Mouse (Mus musculus): ENCODE measurements around the gene Zfp455. TPM values are rescaled to one million over a fixed set of nuclear protein-coding genes. Genes with fewer than 3 reads are reported as not detected.
"Not testable (repeated sequence)": the region's sequence is repeated elsewhere in the genome, so short reads cannot be mapped to it uniquely, and the experiment has no call there.

The Zfp455 gene
- total RNA-seq (2021) = under 1 TPM; 0.92 to 0.98 TPM

- peak; percentile 51 for DNase-seq
Observed at GRCm38 (mm10) chr13:67194340-67194894, at the start of gene Zfp455. Zfp455 (plus strand) TSS chr13:67194506.

GRCm38 (mm10) chr13:67166122-67166521 lies 28.2 kb upstream of the Zfp455 start:
- DNase-seq = not testable (repeated sequence)

GRCm38 (mm10) chr13:67172991-67173722 lies 21.1 kb upstream of the Zfp455 start, which contains the start of gene Rsl1:
Rsl1 (plus strand) TSS chr13:67173182.
- peak; percentile 72 for DNase-seq

GRCm38 (mm10) chr13:67173723-67174055 lies 20.6 kb upstream of the Zfp455 start:
- no peak for DNase-seq

GRCm38 (mm10) chr13:67201656-67202055 lies 7.3 kb downstream of the Zfp455 start:
- DNase-seq = no peak

- DNase-seq = no peak
Observed at GRCm38 (mm10) chr13:67214015-67214607, 19.8 kb downstream of the Zfp455 start.

Other genes with a start within 250 kb of the Zfp455 start
- gene Zfp712, start 133.3 kb upstream of the Zfp455 start, total RNA-seq (2021) = 1 to 10 TPM; 1.4 to 1.6 TPM
- gene Zfp708, start 96.5 kb upstream of the Zfp455 start, total RNA-seq (2021) = 1 to 10 TPM in 1 of 2 experiments, under 1 TPM in 1; 0.97 to 2.1 TPM
- 1 to 10 TPM in 1 of 2 experiments, under 1 TPM in 1; 0.79 to 1.4 TPM for gene Gm28557, start 85.9 kb upstream of the Zfp455 start, total RNA-seq (2021)
- gene Rslcan18, start 78.2 kb upstream of the Zfp455 start, total RNA-seq (2021) = under 1 TPM in 1 of 2 experiments, not detected in 1; 0.21 TPM
- gene Zfp759, start 72.8 kb upstream of the Zfp455 start, total RNA-seq (2021) = 1 to 10 TPM; 2.0 to 3.1 TPM
- 1 to 10 TPM; 4.0 to 4.8 TPM for gene Rsl1, start 21.3 kb upstream of the Zfp455 start, total RNA-seq (2021)
- gene Zfp458, start 84.0 kb downstream of the Zfp455 start, total RNA-seq (2021) = 1 to 10 TPM; 2.5 to 3.2 TPM
- 1 to 10 TPM; 2.7 to 3.7 TPM for gene Zfp457, start 112.0 kb downstream of the Zfp455 start, total RNA-seq (2021)
- gene Zfp595, start 138.1 kb downstream of the Zfp455 start, total RNA-seq (2021) = 1 to 10 TPM; 2.4 to 2.6 TPM
- 1 to 10 TPM in 1 of 2 experiments, not detected in 1; 2.3 TPM for gene Gm28044, start 166.0 kb downstream of the Zfp455 start, total RNA-seq (2021)
- gene Zfp953, start 166.1 kb downstream of the Zfp455 start, total RNA-seq (2021) = 1 to 10 TPM; 1.2 to 1.3 TPM
- 1 to 10 TPM in 1 of 2 experiments, under 1 TPM in 1; 0.47 to 1.2 TPM for gene Gm28041, start 181.2 kb downstream of the Zfp455 start, total RNA-seq (2021)
- 1 to 10 TPM in 1 of 2 experiments, under 1 TPM in 1; 0.81 to 1.2 TPM for gene Zfp456, start 181.3 kb downstream of the Zfp455 start, total RNA-seq (2021)
- gene Zfp429, start 205.3 kb downstream of the Zfp455 start, total RNA-seq (2021) = 1 to 10 TPM; 2.2 to 3.5 TPM
- gene Zfp459, start 226.9 kb downstream of the Zfp455 start, total RNA-seq (2021) = under 1 TPM in 1 of 2 experiments, not detected in 1; 0.38 TPM